Mouse (Mus musculus) MEL (cell line): ENCODE measurements at regions not wholly inside any gene's neighbourhood (a gene's known extent, or its start where the extent isn't known, plus 50 kb on each side); places are given as distances from the start of the nearest gene placed in this dataset.

Source experiments
- DNase-seq: peaks from one replicate; pipeline ENCODE4 v3.0.0; 2011; ENCODE audit warnings: low read depth, low spot score
- H3K27ac ChIP-seq: 2 replicates; pipeline ENCODE4 v1.5.1; 2012; ENCODE audit warnings: low read depth, mild to moderate bottlenecking, control low read depth, low read length, moderate library complexity; ENCODE audit not compliant: control insufficient read depth
- H3K27me3 ChIP-seq, 2 experiments: fragments of 150-350 bp in 1 of 2; sonication (generic) in 1 of 2; 2 replicates each; pipeline ENCODE4 v1.6.1; 2012; ENCODE audit warnings: low read length in 2 of 2, mild to moderate bottlenecking in 2 of 2, improper control_type of control experiment in 1 of 2, moderate library complexity in 1 of 2; ENCODE audit not compliant: insufficient read depth in 2 of 2, control insufficient read depth in 1 of 2
- H3K36me3 ChIP-seq, 2 experiments: 2 replicates each; pipeline ENCODE4 v1.6.1; 2012 to 2014; ENCODE audit warnings: low read length in 2 of 2, improper control_type of control experiment in 1 of 2, inconsistent platforms in 1 of 2, mild to moderate bottlenecking in 1 of 2; ENCODE audit not compliant: insufficient read depth in 2 of 2, control insufficient read depth in 1 of 2
- H3K4me1 ChIP-seq, 2 experiments: fragments of 150-350 bp in 1 of 2; sonication (generic) in 1 of 2; 2 replicates each; pipeline ENCODE4 v1.6.1; 2012; ENCODE audit warnings: low read length in 2 of 2, improper control_type of control experiment in 1 of 2, mild to moderate bottlenecking in 1 of 2; ENCODE audit not compliant: insufficient read depth in 2 of 2, control insufficient read depth in 1 of 2
- H3K4me3 ChIP-seq, 2 experiments: fragments of 150-350 bp in 1 of 2; sonication (generic) in 1 of 2; 2 replicates each; pipeline ENCODE4 v1.5.1; 2012; ENCODE audit warnings: low read depth in 2 of 2, low read length in 2 of 2, mild to moderate bottlenecking in 2 of 2, moderate library complexity in 2 of 2, control low read depth in 1 of 2, improper control_type of control experiment in 1 of 2; ENCODE audit not compliant: control insufficient read depth in 1 of 2, insufficient read depth in 1 of 2
- H3K79me2 ChIP-seq: 2 replicates; pipeline ENCODE4 v1.6.1; 2012; ENCODE audit warnings: mild to moderate bottlenecking, low read length, moderate library complexity; ENCODE audit not compliant: control insufficient read depth, poor library complexity, insufficient read depth
- H3K9ac ChIP-seq: 2 replicates; pipeline ENCODE4 v1.6.1; 2012; ENCODE audit warnings: low read depth, mild to moderate bottlenecking, control low read depth, low read length, moderate library complexity; ENCODE audit not compliant: control insufficient read depth, poor library complexity, severe bottlenecking
- H3K9me3 ChIP-seq: fragments of 150-350 bp; sonication (generic); replicated peaks from 2 replicates; pipeline ENCODE4 v1.6.1; 2012; ENCODE audit warnings: mild to moderate bottlenecking, low read length, improper control_type of control experiment, moderate library complexity; ENCODE audit not compliant: insufficient read depth
- BHLHE40 ChIP-seq: IDR thresholded peaks from 2 replicates; pipeline ENCODE4 v1.6.1; 2012; ENCODE audit warnings: low read depth, mild to moderate bottlenecking, inconsistent platforms, low read length, improper control_type of control experiment, borderline replicate concordance
- CHD1 ChIP-seq: IDR thresholded peaks from 2 replicates; pipeline ENCODE4 v1.6.1; 2012; ENCODE audit warnings: low read depth, mild to moderate bottlenecking, inconsistent platforms, low read length, improper control_type of control experiment
- CHD2 ChIP-seq: IDR thresholded peaks from 2 replicates; pipeline ENCODE4 v1.6.1; 2011; ENCODE audit warnings: low read length, improper control_type of control experiment
- CTCF ChIP-seq, 3 experiments: IDR thresholded peaks in 2 of 3; conservative IDR thresholded peaks in 1 of 3; 2 replicates each; pipeline ENCODE4 v1.5.1; 2011 to 2012; ENCODE audit warnings: low read length in 3 of 3, low read depth in 2 of 3, mild to moderate bottlenecking in 2 of 3, improper control_type of control experiment in 1 of 3, inconsistent platforms in 1 of 3, mixed read lengths in 1 of 3, moderate library complexity in 1 of 3; ENCODE audit not compliant: control insufficient read depth in 1 of 3, insufficient read depth in 1 of 3, poor library complexity in 1 of 3, severe bottlenecking in 1 of 3
- ELF1 ChIP-seq: IDR thresholded peaks from 2 replicates; pipeline ENCODE4 v1.6.1; 2014; ENCODE audit warnings: low read depth, mild to moderate bottlenecking, inconsistent platforms, low read length, improper control_type of control experiment, moderate library complexity
- EP300 ChIP-seq, 2 experiments: IDR thresholded peaks; 2 replicates each; pipeline ENCODE4 v1.6.1; 2011; ENCODE audit warnings: improper control_type of control experiment in 2 of 2, low read length in 2 of 2, low read depth in 1 of 2, mild to moderate bottlenecking in 1 of 2
- ETS1 ChIP-seq: IDR thresholded peaks from 2 replicates; pipeline ENCODE4 v1.6.1; 2012; ENCODE audit warnings: low read depth, mild to moderate bottlenecking, inconsistent platforms, low read length, improper control_type of control experiment, moderate library complexity
- GATA1 ChIP-seq: IDR thresholded peaks from 2 replicates; pipeline ENCODE4 v1.6.1; 2011; ENCODE audit warnings: low read depth, low read length, improper control_type of control experiment
- JUND ChIP-seq: IDR thresholded peaks from 2 replicates; pipeline ENCODE4 v1.6.1; 2011; ENCODE audit warnings: low read depth, mild to moderate bottlenecking, improper control_type of control experiment, low read length
- MAFK ChIP-seq: IDR thresholded peaks from 2 replicates; pipeline ENCODE4 v1.6.1; 2011; ENCODE audit warnings: low read depth, mild to moderate bottlenecking, low read length, improper control_type of control experiment, borderline replicate concordance
- MAX ChIP-seq: IDR thresholded peaks from 2 replicates; pipeline ENCODE4 v1.6.1; 2011; ENCODE audit warnings: low read length, improper control_type of control experiment
- MAZ ChIP-seq: IDR thresholded peaks from 2 replicates; pipeline ENCODE4 v1.6.1; 2012; ENCODE audit warnings: low read depth, mild to moderate bottlenecking, inconsistent platforms, low read length, improper control_type of control experiment
- MXI1 ChIP-seq: IDR thresholded peaks from 2 replicates; pipeline ENCODE4 v1.6.1; 2011; ENCODE audit warnings: mild to moderate bottlenecking, low read depth, low read length, improper control_type of control experiment
- MYC ChIP-seq: IDR thresholded peaks from 2 replicates; pipeline ENCODE4 v1.6.1; 2011; ENCODE audit warnings: low read depth, mild to moderate bottlenecking, low read length, improper control_type of control experiment, moderate library complexity
- NELFE ChIP-seq: IDR thresholded peaks from 2 replicates; pipeline ENCODE4 v1.6.1; 2011; ENCODE audit warnings: low read depth, low read length, improper control_type of control experiment
- POLR2AphosphoS2 ChIP-seq: IDR thresholded peaks from 2 replicates; pipeline ENCODE4 v1.6.1; 2011; ENCODE audit warnings: low read length, improper control_type of control experiment
- RCOR1 ChIP-seq: IDR thresholded peaks from 2 replicates; pipeline ENCODE4 v1.6.1; 2012; ENCODE audit warnings: low read depth, mild to moderate bottlenecking, inconsistent platforms, low read length, improper control_type of control experiment
- SMC3 ChIP-seq: IDR thresholded peaks from 2 replicates; pipeline ENCODE4 v1.6.1; 2011; ENCODE audit warnings: low read depth, low read length, improper control_type of control experiment
- TBP ChIP-seq: IDR thresholded peaks from 2 replicates; pipeline ENCODE4 v1.8.0; 2011; ENCODE audit warnings: low read depth, low read length, improper control_type of control experiment
- TCF12 ChIP-seq: IDR thresholded peaks from 2 replicates; pipeline ENCODE4 v1.6.1; 2014; ENCODE audit warnings: low read depth, mild to moderate bottlenecking, inconsistent platforms, low read length, improper control_type of control experiment, moderate library complexity
- UBTF ChIP-seq: IDR thresholded peaks from 2 replicates; pipeline ENCODE4 v1.6.1; 2012; ENCODE audit warnings: low read depth, mild to moderate bottlenecking, inconsistent platforms, low read length, improper control_type of control experiment, moderate library complexity, borderline replicate concordance; ENCODE audit not compliant: insufficient read depth
- USF2 ChIP-seq, 2 experiments: IDR thresholded peaks; 2 replicates each; pipeline ENCODE4 v1.6.1; 2011 to 2012; ENCODE audit warnings: improper control_type of control experiment in 2 of 2, low read length in 2 of 2, borderline replicate concordance in 1 of 2, inconsistent platforms in 1 of 2, low read depth in 1 of 2, mild to moderate bottlenecking in 1 of 2; ENCODE audit not compliant: insufficient read depth in 1 of 2
- ZKSCAN1 ChIP-seq: IDR thresholded peaks from 2 replicates; pipeline ENCODE4 v1.6.1; 2012; ENCODE audit warnings: low read depth, mild to moderate bottlenecking, inconsistent platforms, low read length, improper control_type of control experiment, moderate library complexity
- ZMIZ1 ChIP-seq: IDR thresholded peaks from 2 replicates; pipeline ENCODE4 v1.6.1; 2012; ENCODE audit warnings: low read depth, mild to moderate bottlenecking, inconsistent platforms, low read length, improper control_type of control experiment, moderate library complexity
- ZNF384 ChIP-seq: IDR thresholded peaks from 2 replicates; pipeline ENCODE4 v1.6.1; 2012; ENCODE audit warnings: low read depth, mild to moderate bottlenecking, inconsistent platforms, low read length, improper control_type of control experiment

- Histone ChIP-seq H3K9me3 (no peaks in the 10 kb centered on the region), H3K27me3 (no peaks in the 10 kb centered on the region), H3K36me3 (no peaks in the 10 kb centered on the region), H3K4me3 (no peak overlapping the region), H3K27ac (no peak overlapping the region), H3K79me2 (no peaks in the 10 kb centered on the region), H3K4me1 (no peaks in the 10 kb centered on the region), H3K9ac (no peak overlapping the region)
- no peak for DNase-seq
- TF ChIP-seq CHD1, result no peak
- no peak for TF ChIP-seq ZNF384
- no peak for TF ChIP-seq TBP
- no peak for TF ChIP-seq RCOR1
- no peak for TF ChIP-seq MXI1
These were observed 93.1 kb upstream of the Arhgap28 start for GRCm38 (mm10) chr17:68096982-68097381.

GRCm38 (mm10) chr17:68097436-68097835 is 93.5 kb upstream of the Arhgap28 start:
- no peaks in the 10 kb centered on the region for H3K36me3 ChIP-seq
- H3K9me3 ChIP-seq, result no peaks in the 10 kb centered on the region
- no peak overlapping the region for H3K27ac ChIP-seq
- no peak for DNase-seq
- no peak overlapping the region for H3K9ac ChIP-seq
- no peak overlapping the region for H3K4me3 ChIP-seq
- no peaks in the 10 kb centered on the region for H3K79me2 ChIP-seq
- H3K27me3 ChIP-seq, result no peaks in the 10 kb centered on the region
- TF ChIP-seq TBP, result no peak
- no peak for TF ChIP-seq EP300 (IDR thresholded peaks at IDR 0.05; ENCODE audit: low read depth in 1 of 2, low read length in 2 of 2)
- no peak for TF ChIP-seq UBTF
- TF ChIP-seq CHD1, result no peak
- no peak for TF ChIP-seq CHD2
- no peak for TF ChIP-seq BHLHE40
- no peak for TF ChIP-seq ZKSCAN1
- no peak for TF ChIP-seq POLR2AphosphoS2
- no peak for TF ChIP-seq MAX
- no peak for TF ChIP-seq MAFK
- no peak for TF ChIP-seq JUND
- TF ChIP-seq TCF12, result no peak
- no peak for TF ChIP-seq SMC3
- no peaks in the 10 kb centered on the region for H3K4me1 ChIP-seq

GRCm38 (mm10) chr17:68100093-68100492 is 96.2 kb upstream of the Arhgap28 start:
- Histone ChIP-seq H3K4me3 (no peak overlapping the region), H3K27me3 (no peaks in the 10 kb centered on the region), H3K36me3 (no peaks in the 10 kb centered on the region), H3K27ac (no peak overlapping the region), H3K79me2 (no peaks in the 10 kb centered on the region), H3K9ac (no peak overlapping the region), H3K4me1 (no peaks in the 10 kb centered on the region), H3K9me3 (no peaks in the 10 kb centered on the region)
- TF ChIP-seq NELFE, result no peak
- no peak for TF ChIP-seq MYC
- TF ChIP-seq ZMIZ1, result no peak
- TF ChIP-seq CTCF (IDR thresholded peaks at IDR 0.05 in 2 of 3, conservative IDR thresholded peaks at IDR 0.05 in 1 of 3; ENCODE audit: control insufficient read depth in 1 of 3, insufficient read depth in 1 of 3, low read depth in 2 of 3, low read length in 3 of 3, poor library complexity in 1 of 3, severe bottlenecking in 1 of 3), result no peak
- no peak for TF ChIP-seq ETS1
- no peak for TF ChIP-seq MXI1
- TF ChIP-seq SMC3, result no peak
- TF ChIP-seq MAFK, result no peak
- no peak for TF ChIP-seq RCOR1
- TF ChIP-seq GATA1, result no peak
- no peak for TF ChIP-seq MAZ
- TF ChIP-seq BHLHE40, result no peak
- TF ChIP-seq USF2 (IDR thresholded peaks at IDR 0.05; ENCODE audit: borderline replicate concordance in 1 of 2, insufficient read depth in 1 of 2, low read depth in 1 of 2, low read length in 2 of 2), result no peak
- TF ChIP-seq ELF1, result no peak
- DNase-seq, result peak; percentile 2
